Mouse (Mus musculus): ENCODE data around the gene Tmem214.

DNA sequence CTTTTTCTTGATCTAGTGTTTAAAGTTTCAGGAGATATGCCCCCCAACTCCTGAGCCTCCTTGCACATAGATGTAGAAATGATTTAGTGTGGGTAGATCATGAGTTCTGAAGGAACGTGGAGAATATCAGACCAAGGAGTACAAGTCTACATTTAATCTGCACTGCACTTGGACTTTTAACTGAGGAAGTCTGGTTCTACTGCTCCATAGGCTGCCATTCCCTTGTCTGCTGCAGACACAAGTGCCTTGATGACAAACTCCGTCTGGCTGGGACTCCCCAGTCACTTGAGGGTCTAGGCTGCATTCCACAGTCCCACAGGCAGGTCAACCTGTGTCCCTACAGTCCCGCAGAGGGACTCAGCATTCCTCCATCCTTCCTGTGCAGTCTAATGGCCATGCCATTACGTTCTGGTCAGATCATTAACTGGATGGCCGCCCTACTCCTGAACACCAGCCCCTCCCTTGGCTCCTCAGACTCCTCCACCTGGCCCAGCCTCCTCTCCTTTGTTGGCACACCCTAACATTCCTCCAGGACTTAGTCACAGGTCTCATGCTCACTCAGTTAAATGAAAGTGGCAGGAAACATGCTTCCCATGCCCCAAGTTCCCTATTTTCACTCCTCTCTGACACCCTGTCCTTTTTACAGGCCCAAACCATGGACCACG lies 17.8 kb upstream of the Tmem214 start:
- TF ChIP-seq CTCF (IDR thresholded peaks at IDR 0.05; ENCODE audit: extremely low read depth, insufficient read depth, insufficient read length, insufficient replicate concordance) (no peak), POLR2A (IDR thresholded peaks at IDR 0.05; ENCODE audit: low read depth, low read length) (no peak)

Data from spleen, adult 2 months (tissue).